Mouse (Mus musculus) limb, embryonic 15.5 days (tissue): ENCODE measurements around the gene Ccser1. TPM values are rescaled to one million over a fixed set of nuclear protein-coding genes. Genes with fewer than 3 reads are reported as not detected.

Experiments
- ATAC-seq: fragments of 200-750 bp; cut with Nextera tagmentation; 2 replicates; pipeline ENCODE4 v1.8.0; 2017; ENCODE audit warnings: low read depth, moderate TSS enrichment; ENCODE audit not compliant: insufficient number of reproducible peaks, low FRiP score, low TSS enrichment
- H3K27ac ChIP-seq: fragments of 300-500 bp; sonication (generic); 2 replicates; pipeline ENCODE4 v1.5.1; 2015; ENCODE audit warnings: moderate library complexity, mild to moderate bottlenecking, inconsistent platforms
- H3K27me3 ChIP-seq: fragments of 300-500 bp; sonication (generic); 2 replicates; pipeline ENCODE4 v1.6.1; 2015; ENCODE audit warnings: inconsistent platforms
- H3K36me3 ChIP-seq: fragments of 300-500 bp; sonication (generic); 2 replicates; pipeline ENCODE4 v1.6.1; 2015; ENCODE audit warnings: inconsistent platforms
- H3K4me1 ChIP-seq: fragments of 300-500 bp; sonication (generic); 2 replicates; pipeline ENCODE4 v1.6.1; 2015; ENCODE audit warnings: inconsistent platforms
- H3K4me2 ChIP-seq: fragments of 300-500 bp; sonication (generic); 2 replicates; pipeline ENCODE4 v1.6.1; 2015; ENCODE audit warnings: mild to moderate bottlenecking, inconsistent platforms
- H3K4me3 ChIP-seq: fragments of 300-500 bp; sonication (generic); 2 replicates; pipeline ENCODE4 v1.5.1; 2015; ENCODE audit warnings: mild to moderate bottlenecking, inconsistent platforms
- H3K9ac ChIP-seq: fragments of 300-500 bp; sonication (generic); 2 replicates; pipeline ENCODE4 v1.6.1; 2015; ENCODE audit warnings: inconsistent platforms
- H3K9me3 ChIP-seq: fragments of 300-500 bp; sonication (generic); 2 replicates; pipeline ENCODE4 v1.6.1; 2016; ENCODE audit warnings: inconsistent platforms
- WGBS: fragments of 180-500 bp; shearing (Covaris S2); methylation state at CpG from one replicate; pipeline ENCODE4 v1.1.7; 2015; 5-methylcytosine and 5-hydroxymethylcytosine counted together
- polyA plus RNA-seq: library from polyadenylated mRNA; unstranded; fragments of >200 nt; fragmentation: Nextera tagmentation; extraction: Ambion mirVana; gene quantifications from 2 replicates; pipeline ENCODE4 v1.2.1, GENCODE M21; 2015

Ccser1 gene
- polyA plus RNA-seq, 1 experiment from 2014 or later: 8.7 TPM

DNA sequence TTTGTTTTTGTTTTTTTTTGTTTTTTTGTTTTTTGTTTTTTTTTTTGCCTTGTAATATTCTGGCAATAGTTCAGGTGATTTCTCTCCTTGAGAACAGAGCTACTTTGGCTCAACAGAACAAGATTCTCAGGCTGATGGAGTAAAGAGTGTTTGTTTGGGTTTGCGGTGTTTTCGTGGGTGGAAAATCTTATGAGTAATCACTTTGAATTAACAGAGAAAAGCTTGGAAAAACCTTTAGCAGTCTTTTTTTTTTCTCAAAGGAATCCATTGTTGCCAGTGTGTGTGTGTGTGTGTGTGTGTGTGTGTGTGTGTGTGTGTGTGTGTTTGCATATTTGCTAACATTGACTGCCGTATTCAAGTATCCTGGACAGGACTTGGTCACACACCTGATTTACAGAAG, 81.3 kb downstream of the Ccser1 start:
- 74% methylated on average over 3 of the region's 3 CpGs for WGBS
- H3K4me3 ChIP-seq: no peak overlapping the region
- no peaks in the 10 kb centered on the region for H3K36me3 ChIP-seq
- no peak overlapping the region for H3K9ac ChIP-seq
- no peak overlapping the region for H3K27ac ChIP-seq
- no peaks in the 10 kb centered on the region for H3K27me3 ChIP-seq
- H3K4me1 ChIP-seq: no peaks in the 10 kb centered on the region
- H3K9me3 ChIP-seq: no peaks in the 10 kb centered on the region
- H3K4me2 ChIP-seq: no peak overlapping the region
- ATAC-seq: no peak

DNA sequence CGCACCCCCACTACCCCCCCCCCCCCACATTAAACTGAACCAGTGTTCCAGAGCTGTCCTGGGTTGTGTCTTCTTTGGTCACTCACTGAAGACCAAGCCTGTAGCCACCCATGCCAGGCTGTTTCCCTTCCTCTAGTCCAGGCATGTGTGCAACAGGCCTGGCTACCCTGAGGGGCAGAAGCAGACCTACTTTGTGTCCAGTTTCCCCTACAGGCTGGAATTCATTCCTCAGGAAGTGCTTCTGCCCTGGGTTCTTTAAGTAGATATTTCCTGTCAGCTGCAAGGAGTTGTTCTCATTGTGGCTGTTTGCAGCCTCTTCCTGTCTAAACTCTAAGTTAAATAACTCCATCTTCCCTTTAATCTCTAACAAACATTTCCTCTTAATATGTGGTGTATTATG, 82.3 kb downstream of the Ccser1 start:
- Histone ChIP-seq H3K4me3 (no peak overlapping the region), H3K27me3 (no peaks in the 10 kb centered on the region), H3K36me3 (no peaks in the 10 kb centered on the region), H3K4me1 (no peaks in the 10 kb centered on the region), H3K9ac (no peak overlapping the region), H3K9me3 (no peaks in the 10 kb centered on the region), H3K4me2 (no peak overlapping the region), H3K27ac (no peak overlapping the region)
- no peak for ATAC-seq
- 57% methylated on average over 1 of the region's 1 CpGs for WGBS

DNA sequence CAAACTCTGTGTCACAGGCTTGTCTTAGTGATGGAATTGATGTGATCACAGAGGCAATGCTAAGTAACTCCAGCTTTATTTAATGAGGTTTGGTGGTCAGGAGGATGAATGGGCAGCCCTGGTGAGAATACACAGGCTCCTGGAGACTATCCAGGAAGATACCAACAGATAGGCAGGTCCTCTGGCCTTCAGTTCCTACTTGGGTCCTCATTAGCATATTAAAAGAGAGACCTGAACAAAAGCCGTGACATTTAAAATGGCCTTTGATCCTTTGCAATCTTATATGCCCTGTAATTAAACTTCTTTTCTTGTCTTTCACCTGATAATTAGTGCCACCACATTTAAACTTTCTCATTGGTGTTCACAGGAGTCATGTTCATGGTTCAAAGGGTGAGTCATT, 83.2 kb downstream of the Ccser1 start:
- 51% methylated on average over 1 of the region's 1 CpGs for WGBS
- H3K27ac ChIP-seq: no peak overlapping the region
- H3K4me1 ChIP-seq: no peaks in the 10 kb centered on the region
- H3K4me3 ChIP-seq: no peak overlapping the region
- no peaks in the 10 kb centered on the region for H3K9me3 ChIP-seq
- no peak for ATAC-seq
- H3K4me2 ChIP-seq: no peak overlapping the region
- no peaks in the 10 kb centered on the region for H3K36me3 ChIP-seq
- no peaks in the 10 kb centered on the region for H3K27me3 ChIP-seq
- no peak overlapping the region for H3K9ac ChIP-seq

DNA sequence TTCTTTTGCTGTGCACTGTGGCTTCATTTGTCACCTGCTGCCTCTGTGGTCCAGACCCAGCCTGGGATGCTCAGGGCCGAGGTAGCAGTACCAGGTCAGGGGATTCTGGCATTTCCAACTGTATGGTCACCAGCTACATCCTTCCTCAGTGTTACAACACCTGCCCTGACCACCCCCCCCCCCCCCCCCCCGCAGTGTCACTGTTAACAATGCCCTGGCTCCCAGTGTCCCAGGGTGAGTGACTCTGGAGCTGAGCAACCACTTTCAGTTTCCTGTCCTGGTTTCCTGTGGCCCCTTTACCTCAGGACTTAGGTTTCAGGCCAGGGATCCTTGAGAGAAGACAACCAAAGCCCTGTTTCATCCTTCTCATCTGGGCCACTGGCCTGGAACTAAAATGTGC, 90.9 kb downstream of the Ccser1 start:
- Histone ChIP-seq H3K4me1 (no peaks in the 10 kb centered on the region), H3K4me3 (no peak overlapping the region), H3K27ac (no peak overlapping the region), H3K4me2 (no peak overlapping the region), H3K36me3 (no peaks in the 10 kb centered on the region), H3K9ac (no peak overlapping the region), H3K9me3 (no peaks in the 10 kb centered on the region), H3K27me3 (no peaks in the 10 kb centered on the region)
- WGBS: 45% methylated on average over 1 of the region's 2 CpGs
- ATAC-seq: no peak

DNA sequence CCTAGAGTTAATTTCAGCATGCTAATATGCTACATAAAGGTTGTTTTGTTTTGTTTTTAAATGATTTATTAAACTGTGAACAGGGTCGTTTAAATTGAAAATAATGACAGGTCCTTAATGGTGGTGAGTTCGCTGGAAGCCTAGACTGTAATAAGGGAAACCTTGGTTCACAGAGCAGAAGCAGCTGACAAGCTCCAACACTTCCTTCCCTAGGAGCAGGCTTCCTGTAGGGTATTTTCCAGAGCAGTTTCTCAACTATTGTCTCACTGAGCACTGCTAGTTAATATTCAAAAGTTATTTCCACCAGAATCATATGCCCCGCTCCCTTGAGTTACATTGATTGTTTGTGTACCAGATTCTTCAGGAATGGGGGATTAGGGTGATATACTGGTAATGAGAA, 93.3 kb downstream of the Ccser1 start:
- 56% methylated on average over 3 of the region's 3 CpGs for WGBS

DNA sequence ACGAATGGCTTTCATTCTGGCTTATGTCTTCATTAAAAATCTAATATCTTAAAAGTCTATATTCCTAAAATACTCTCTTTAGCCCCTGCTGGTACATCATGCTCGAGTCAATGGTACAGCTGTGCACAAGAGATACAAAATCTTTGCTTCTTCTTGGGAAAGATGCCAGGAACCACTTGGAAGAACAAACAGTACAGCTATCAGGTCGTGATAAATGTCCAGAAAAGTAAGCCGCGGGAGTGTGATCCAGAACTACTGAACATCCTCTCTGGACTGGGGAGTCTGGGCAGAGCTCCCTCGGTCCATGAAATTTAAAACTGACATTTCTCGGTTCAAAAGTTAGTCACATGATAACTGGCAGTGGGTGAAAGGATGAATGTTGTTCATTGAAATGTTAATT, 99.4 kb downstream of the Ccser1 start:
- H3K4me3 ChIP-seq: no peak overlapping the region
- no peak for ATAC-seq
- 79% methylated on average over 7 of the region's 7 CpGs for WGBS
- no peaks in the 10 kb centered on the region for H3K36me3 ChIP-seq
- no peaks in the 10 kb centered on the region for H3K9me3 ChIP-seq
- no peaks in the 10 kb centered on the region for H3K27me3 ChIP-seq
- no peak overlapping the region for H3K9ac ChIP-seq
- no peak overlapping the region for H3K27ac ChIP-seq
- H3K4me1 ChIP-seq: no peaks in the 10 kb centered on the region
- H3K4me2 ChIP-seq: no peak overlapping the region

More for the DNA sequence above, 93.3 kb downstream of the Ccser1 start:
- no peak overlapping the region for H3K4me3 ChIP-seq
- H3K36me3 ChIP-seq: no peaks in the 10 kb centered on the region
- no peak for ATAC-seq
- no peaks in the 10 kb centered on the region for H3K4me1 ChIP-seq
- no peak overlapping the region for H3K4me2 ChIP-seq
- H3K27me3 ChIP-seq: no peaks in the 10 kb centered on the region
- no peaks in the 10 kb centered on the region for H3K9me3 ChIP-seq
- H3K27ac ChIP-seq: no peak overlapping the region
- H3K9ac ChIP-seq: no peak overlapping the region

DNA sequence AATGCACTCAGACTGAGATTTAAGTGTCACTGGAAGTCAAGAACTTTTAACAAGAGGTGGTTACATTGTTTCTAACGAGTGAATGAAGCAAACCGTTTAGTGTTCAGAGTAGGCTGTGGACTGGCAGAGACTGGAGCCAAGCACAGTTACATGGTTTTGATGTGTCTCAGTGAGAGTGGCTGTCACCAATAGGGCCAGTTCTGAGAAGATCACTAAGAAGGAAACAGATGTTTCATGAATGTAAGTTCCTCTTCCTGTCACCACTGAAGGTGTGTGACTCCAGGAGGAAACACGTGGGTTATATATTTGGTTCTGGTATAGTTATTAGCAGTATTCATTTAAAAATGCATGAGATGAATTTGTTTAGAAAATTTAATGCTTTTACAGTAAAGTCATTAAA, 112.8 kb downstream of the Ccser1 start:
- peaks cover 5% of the 10 kb centered on the region for H3K4me1 ChIP-seq
- H3K27ac ChIP-seq: no peak overlapping the region
- H3K36me3 ChIP-seq: no peaks in the 10 kb centered on the region
- no peak overlapping the region for H3K4me3 ChIP-seq
- WGBS: 30% methylated on average over 3 of the region's 3 CpGs
- no peak for ATAC-seq
- no peaks in the 10 kb centered on the region for H3K9me3 ChIP-seq
- no peaks in the 10 kb centered on the region for H3K27me3 ChIP-seq
- no peak overlapping the region for H3K4me2 ChIP-seq
- no peak overlapping the region for H3K9ac ChIP-seq

DNA sequence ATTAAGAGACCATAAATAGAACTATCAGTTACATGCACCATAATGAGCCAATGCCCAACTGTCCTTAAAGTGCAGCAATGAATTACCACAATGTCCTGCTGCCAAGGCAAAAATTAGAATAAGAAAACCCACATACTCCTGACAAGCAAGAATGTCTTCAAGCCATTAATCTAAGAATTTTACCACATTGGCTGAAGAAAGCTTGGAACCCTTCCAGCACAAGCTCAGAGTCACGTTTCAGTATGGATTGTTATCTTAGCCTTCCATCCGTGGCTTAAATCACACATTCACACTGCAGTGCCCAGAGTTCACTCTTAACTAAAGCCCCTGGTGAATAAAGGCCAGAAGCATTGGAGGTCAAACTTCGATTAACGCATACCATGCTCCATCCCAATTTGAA, 115.4 kb downstream of the Ccser1 start:
- Histone ChIP-seq H3K4me1 (peaks cover 5% of the 10 kb centered on the region), H3K27ac (no peak overlapping the region), H3K9ac (no peak overlapping the region), H3K4me3 (no peak overlapping the region), H3K36me3 (no peaks in the 10 kb centered on the region), H3K9me3 (no peaks in the 10 kb centered on the region), H3K4me2 (no peak overlapping the region), H3K27me3 (no peaks in the 10 kb centered on the region)
- ATAC-seq: no peak
- WGBS: 27% methylated on average over 4 of the region's 4 CpGs

DNA sequence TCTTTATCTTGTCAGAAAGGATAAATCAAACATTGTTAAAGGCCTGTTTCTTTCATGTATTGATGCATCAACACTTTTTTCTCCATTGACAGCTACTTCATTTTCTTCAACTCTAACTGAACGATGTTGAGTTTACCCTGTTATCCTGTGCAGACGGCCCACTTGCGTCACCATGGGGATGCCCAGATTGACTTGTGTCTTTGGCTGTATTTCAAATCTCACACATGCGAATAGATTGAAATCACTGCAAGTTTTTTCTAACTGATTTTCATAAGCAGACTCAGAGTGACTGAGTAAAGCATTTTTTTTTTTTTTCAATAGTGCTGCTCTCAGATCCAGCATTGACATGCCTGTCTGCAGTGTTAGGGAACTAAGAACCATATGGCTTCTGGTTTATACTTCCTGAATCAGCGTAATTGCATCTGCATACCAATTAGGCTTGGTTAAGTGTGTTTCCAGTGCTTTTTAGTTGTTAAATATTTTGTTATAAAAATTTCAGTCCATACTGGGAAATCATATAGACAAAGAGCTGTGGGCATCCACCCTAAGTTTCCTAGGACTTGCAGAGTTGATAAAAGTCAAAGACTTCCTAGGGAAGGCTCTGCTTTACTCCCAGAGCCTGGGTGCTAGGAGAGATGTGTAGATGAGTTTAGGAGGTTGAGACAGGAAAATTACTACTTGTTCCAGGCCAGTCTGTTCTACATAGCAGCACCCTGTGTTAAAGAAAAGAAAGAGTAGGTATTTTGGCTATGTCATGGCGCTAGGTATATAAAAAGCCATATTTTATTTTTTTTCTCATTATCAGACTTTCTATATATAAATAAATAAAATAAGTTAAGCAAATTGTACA, 116.3 kb downstream of the Ccser1 start:
- H3K4me3 ChIP-seq: no peak overlapping the region
- H3K36me3 ChIP-seq: no peaks in the 10 kb centered on the region
- no peak overlapping the region for H3K27ac ChIP-seq
- no peak overlapping the region for H3K9ac ChIP-seq
- no peak for ATAC-seq
- 56% methylated on average over 6 of the region's 6 CpGs for WGBS
- H3K4me2 ChIP-seq: no peak overlapping the region
- H3K4me1 ChIP-seq: peaks cover 5% of the 10 kb centered on the region
- H3K9me3 ChIP-seq: no peaks in the 10 kb centered on the region
- H3K27me3 ChIP-seq: no peaks in the 10 kb centered on the region

DNA sequence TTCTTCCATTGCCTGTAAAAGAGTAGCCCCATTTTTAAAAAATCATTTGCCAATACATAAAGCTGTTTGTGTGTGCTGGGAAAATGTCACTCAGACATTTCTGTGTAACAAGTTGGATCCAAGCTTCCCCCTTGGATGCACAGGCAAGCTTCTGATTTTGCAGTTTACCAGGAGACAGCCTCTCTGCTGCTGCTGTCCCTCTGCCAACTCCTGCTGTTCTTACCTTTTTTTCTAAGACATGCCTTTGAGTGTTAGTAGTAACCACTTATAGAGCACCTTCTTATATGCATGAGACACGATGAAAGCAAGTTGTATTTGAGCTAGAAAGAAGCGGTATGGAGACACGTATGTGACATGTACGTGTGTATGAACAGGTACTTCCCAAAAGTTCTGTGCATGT, 120.3 kb downstream of the Ccser1 start:
- H3K4me2 ChIP-seq: no peak overlapping the region
- H3K9me3 ChIP-seq: no peaks in the 10 kb centered on the region
- H3K27ac ChIP-seq: no peak overlapping the region
- H3K9ac ChIP-seq: no peak overlapping the region
- peaks cover 5% of the 10 kb centered on the region for H3K4me1 ChIP-seq
- no peak for ATAC-seq
- H3K4me3 ChIP-seq: no peak overlapping the region
- WGBS: 82% methylated on average over 4 of the region's 4 CpGs
- H3K27me3 ChIP-seq: no peaks in the 10 kb centered on the region
- H3K36me3 ChIP-seq: no peaks in the 10 kb centered on the region

DNA sequence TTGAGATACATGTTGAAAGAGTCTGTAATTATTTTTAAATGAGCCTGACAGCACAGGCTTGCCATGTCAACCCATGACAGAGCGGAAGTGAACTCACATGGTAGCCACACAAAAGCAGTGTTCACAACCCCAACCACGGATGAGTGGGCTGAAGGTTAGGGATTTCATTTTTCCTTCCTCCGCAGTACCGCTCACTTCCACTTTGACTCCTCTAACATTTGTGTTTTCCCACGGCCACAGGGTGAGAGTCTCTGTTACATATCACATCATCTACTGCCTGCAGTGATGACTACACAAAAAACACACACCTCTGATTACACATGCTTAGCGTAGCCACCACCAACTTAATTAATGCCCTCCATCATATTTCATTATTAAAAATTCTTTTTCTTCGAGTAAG, 120.9 kb downstream of the Ccser1 start:
- Histone ChIP-seq H3K9me3 (no peaks in the 10 kb centered on the region), H3K4me1 (no peaks in the 10 kb centered on the region; the same call in 1 of the 2 replicates), H3K4me3 (no peak overlapping the region), H3K4me2 (no peak overlapping the region), H3K27ac (no peak overlapping the region), H3K27me3 (no peaks in the 10 kb centered on the region), H3K9ac (no peak overlapping the region), H3K36me3 (no peaks in the 10 kb centered on the region)
- ATAC-seq: no peak
- 61% methylated on average over 7 of the region's 7 CpGs for WGBS

DNA sequence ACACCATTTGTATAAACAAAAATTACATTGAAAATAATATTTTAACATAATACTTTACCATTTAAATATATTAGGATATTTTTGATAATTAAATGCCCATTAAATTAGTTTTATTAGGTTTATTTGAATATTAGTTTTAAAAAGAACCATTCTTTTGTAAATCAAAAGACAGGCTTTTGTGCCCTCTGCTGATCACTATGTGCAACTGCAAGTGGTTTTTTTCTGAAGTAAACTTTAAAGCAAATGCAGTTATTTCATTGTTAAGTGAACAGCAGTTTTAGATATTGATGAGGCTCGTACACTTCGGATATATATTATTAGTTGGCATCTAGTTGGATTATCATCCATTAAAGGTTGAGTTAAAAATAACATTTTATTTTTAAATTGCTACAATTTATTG, 121.5 kb downstream of the Ccser1 start:
- 26% methylated on average over 2 of the region's 2 CpGs for WGBS
- ATAC-seq: no peak
- H3K27me3 ChIP-seq: no peaks in the 10 kb centered on the region
- no peak overlapping the region for H3K4me3 ChIP-seq
- no peak overlapping the region for H3K27ac ChIP-seq
- no peak overlapping the region for H3K9ac ChIP-seq
- no peaks in the 10 kb centered on the region for H3K9me3 ChIP-seq
- H3K4me2 ChIP-seq: no peak overlapping the region
- H3K36me3 ChIP-seq: no peaks in the 10 kb centered on the region
- no peaks in the 10 kb centered on the region for H3K4me1 ChIP-seq
